Mouse (Mus musculus) stomach, embryonic 16.5 days (tissue): ENCODE measurements around the gene Elac2. TPM values are rescaled to one million over a fixed set of nuclear protein-coding genes. Genes with fewer than 3 reads are reported as not detected.
A peak's percentile ranks its signal among the peaks of the same experiment; 100 is the strongest.

Experiments used
- ATAC-seq: fragments of 200-750 bp; cut with Nextera tagmentation; 2 replicates; pipeline ENCODE4 v1.8.0; 2017; ENCODE audit warnings: moderate number of reproducible peaks, moderate TSS enrichment; ENCODE audit not compliant: insufficient read depth, low FRiP score
- H3K27ac ChIP-seq: fragments of 300-500 bp; sonication (generic); 2 replicates; pipeline ENCODE4 v1.5.1; 2014; ENCODE audit warnings: low read length
- H3K27me3 ChIP-seq: fragments of 300-500 bp; sonication (generic); 2 replicates; pipeline ENCODE4 v1.6.1; 2014; ENCODE audit warnings: low read length, control low read depth, mixed read lengths; ENCODE audit not compliant: control insufficient read depth, insufficient read depth
- H3K36me3 ChIP-seq: fragments of 300-500 bp; sonication (generic); 2 replicates; pipeline ENCODE4 v1.6.1; 2014; ENCODE audit warnings: low read length; ENCODE audit not compliant: control insufficient read depth, insufficient read depth
- H3K4me1 ChIP-seq: fragments of 300-500 bp; sonication (generic); 2 replicates; pipeline ENCODE4 v1.6.1; 2014; ENCODE audit warnings: low read length, control low read depth, mixed read lengths; ENCODE audit not compliant: control insufficient read depth, insufficient read depth
- H3K4me2 ChIP-seq: fragments of 300-500 bp; sonication (generic); 2 replicates; pipeline ENCODE4 v1.6.1; 2014; ENCODE audit warnings: low read depth, low read length, mixed read lengths
- H3K4me3 ChIP-seq: fragments of 300-500 bp; sonication (generic); replicated peaks from 2 replicates; pipeline ENCODE4 v1.5.1; 2014; ENCODE audit warnings: mild to moderate bottlenecking, low read length
- H3K9ac ChIP-seq: fragments of 300-500 bp; sonication (generic); 2 replicates; pipeline ENCODE4 v1.6.1; 2014; ENCODE audit warnings: low read length
- H3K9me3 ChIP-seq: fragments of 300-500 bp; sonication (generic); replicated peaks from 2 replicates; pipeline ENCODE4 v1.6.1; 2016; ENCODE audit warnings: low read length, control low read depth; ENCODE audit not compliant: control insufficient read depth
- WGBS: fragments of 180-500 bp; shearing (Covaris S2); extraction: QIAGEN DNeasy Blood & Tissue Kit; methylation state at CpG from one replicate; pipeline ENCODE4 v1.1.7; 2014; 5-methylcytosine and 5-hydroxymethylcytosine counted together
- polyA plus RNA-seq: library from polyadenylated mRNA; unstranded; fragments of >200 nt; fragmentation: Nextera tagmentation; extraction: Ambion mirVana; gene quantifications from 2 replicates; pipeline ENCODE4 v1.2.1, GENCODE M21; 2015

Elac2 gene
- polyA plus RNA-seq, 1 experiment from 2014 or later: 23.5 TPM

- 0 out of 2 replicates have a peak, but pooled peaks have one; percentile 13 for ATAC-seq
- Histone ChIP-seq H3K27ac (no peak overlapping the region), H3K4me3 (no peak overlapping the region), H3K9me3 (no peaks in the 10 kb centered on the region), H3K4me1 (peaks cover 10% of the 10 kb centered on the region), H3K9ac (no peak overlapping the region; the same call in 1 of the 2 replicates), H3K36me3 (no peaks in the 10 kb centered on the region), H3K4me2 (no peak overlapping the region), H3K27me3 (no peaks in the 10 kb centered on the region)
- WGBS: 47% methylated on average over 12 of the region's 12 CpGs
Measured at GRCm38 (mm10) chr11:65039517-65040095, 60.8 kb downstream of the Elac2 start.

- H3K9me3 ChIP-seq: no peaks in the 10 kb centered on the region
- H3K36me3 ChIP-seq: no peaks in the 10 kb centered on the region
- ATAC-seq: no peak
- H3K27ac ChIP-seq: no peak overlapping the region
- WGBS: 68% methylated on average over 6 of the region's 6 CpGs
- H3K4me2 ChIP-seq: no peak overlapping the region
- H3K9ac ChIP-seq: no peak overlapping the region
- H3K27me3 ChIP-seq: no peaks in the 10 kb centered on the region
- peaks cover 10% of the 10 kb centered on the region for H3K4me1 ChIP-seq
- no peak overlapping the region for H3K4me3 ChIP-seq
Measured at GRCm38 (mm10) chr11:65040556-65040955, 61.7 kb downstream of the Elac2 start.

DNA sequence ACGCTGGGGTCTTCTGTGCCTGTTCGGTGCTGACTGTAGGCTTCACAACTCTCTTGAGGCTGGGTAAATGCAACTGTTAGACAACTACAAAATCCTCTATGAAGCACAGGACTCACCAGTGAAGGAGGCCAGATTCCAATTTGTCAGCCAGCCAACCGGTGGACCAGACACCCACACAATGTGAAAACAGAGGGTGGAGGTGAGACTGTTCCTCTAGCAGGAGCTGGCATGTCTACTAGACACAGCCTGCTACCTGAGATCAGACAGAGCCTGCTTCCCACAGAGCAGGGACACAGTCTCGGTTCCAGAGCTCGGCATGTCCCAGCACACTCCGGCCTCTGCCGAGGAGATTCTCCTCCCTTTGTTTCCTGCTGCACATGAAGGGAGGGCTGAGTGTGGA lies 70.3 kb downstream of the Elac2 start:
- H3K9ac ChIP-seq: no peak overlapping the region
- no peaks in the 10 kb centered on the region for H3K4me1 ChIP-seq
- H3K36me3 ChIP-seq: no peaks in the 10 kb centered on the region
- no peak for ATAC-seq
- no peak overlapping the region for H3K4me2 ChIP-seq
- H3K27ac ChIP-seq: no peak overlapping the region
- H3K27me3 ChIP-seq: no peaks in the 10 kb centered on the region
- no peak overlapping the region for H3K4me3 ChIP-seq
- no peaks in the 10 kb centered on the region for H3K9me3 ChIP-seq
- 81% methylated on average over 7 of the region's 7 CpGs for WGBS

GRCm38 (mm10) chr11:65050819-65051218 lies 72.0 kb downstream of the Elac2 start:
- Histone ChIP-seq H3K4me1 (no peaks in the 10 kb centered on the region), H3K9ac (no peak overlapping the region), H3K27ac (no peak overlapping the region), H3K36me3 (no peaks in the 10 kb centered on the region), H3K9me3 (no peaks in the 10 kb centered on the region), H3K27me3 (no peaks in the 10 kb centered on the region), H3K4me3 (no peak overlapping the region), H3K4me2 (no peak overlapping the region)
- 81% methylated on average over 5 of the region's 5 CpGs for WGBS
- ATAC-seq: no peak

Other genes starting within 250 kb of the Elac2 start
- gene 1700086D15Rik, start 180.9 kb downstream of the Elac2 start, polyA plus RNA-seq: not detected in 2 replicates
- 5.5 and 5.9 TPM in 2 replicates for gene Arhgap44, start 183.9 kb downstream of the Elac2 start, polyA plus RNA-seq